In genomic region chr4:139192499-139193175, GRCm38 (mm10) we compare ENCODE assay signal across 8 mouse cellular contexts. TPM values are rescaled to one million over a fixed set of nuclear protein-coding genes. Genes with fewer than 3 reads are reported as not detected.
DNase-seq lines count a peak whose midpoint lies in the region; ATAC-seq and TF ChIP-seq lines count a peak whose summit lies in the region.

Gene Capzb, plus strand, starts transcription at chr4:139192899.

- peak within 1 kb of the TSS; percentile 78 for H3ac ChIP-seq in myocyte (ENCODE audit: control insufficient read depth, insufficient read length)

- H3K4me1 ChIP-seq in heart, embryonic 11.5 days (ENCODE audit: control insufficient read depth, insufficient read depth, low read length): peaks cover 51% of the 10 kb centered on the region
- H3K4me1 ChIP-seq in kidney, embryonic 16.5 days (ENCODE audit: insufficient read depth, low read length): peaks cover 49% of the 10 kb centered on the region
- H3K4me1 ChIP-seq in liver, adult 2 months (ENCODE audit: control insufficient read depth, insufficient read depth, low read length): peaks cover 32% of the 10 kb centered on the region

- peak within 1 kb of the TSS; percentile 98 for H3K4me2 ChIP-seq in heart, embryonic 11.5 days
- H3K4me2 ChIP-seq in kidney, embryonic 16.5 days (replicated peaks; ENCODE audit: low read depth, low read length): peak within 1 kb of the TSS; percentile 96
- H3K4me2 ChIP-seq in myocyte (ENCODE audit: low read depth): peak within 1 kb of the TSS; percentile 92

- DNase-seq in B cell, adult 2 months: peak; percentile 97
- DNase-seq in brain, adult 2 months (ENCODE audit: low read depth, low spot score): peak; percentile 97
- DNase-seq in liver, adult 2 months (ENCODE audit: extremely low read depth, low read depth, low spot score): peak; percentile 76
- DNase-seq in splenic B cell, adult 2 months (ENCODE audit: low read depth, low spot score): peak; percentile 98

- peaks cover 44% of the 10 kb centered on the region for H3K79me2 ChIP-seq in liver, adult 2 months (ENCODE audit: control insufficient read depth, insufficient read depth, low read length)
- peaks cover 47% of the 10 kb centered on the region for H3K79me2 ChIP-seq in myocyte (ENCODE audit: control insufficient read depth, insufficient read depth)

- no peak for TF ChIP-seq CTCF in liver, adult 2 months (IDR thresholded peaks at IDR 0.05; ENCODE audit: low read depth, low read length)

- H3K36me3 ChIP-seq in heart, embryonic 11.5 days (ENCODE audit: control insufficient read depth, insufficient read depth, low read length): 0 out of 2 replicates have a peak, but pooled peaks cover 2% of the 10 kb centered on the region
- no peaks in the 10 kb centered on the region for H3K36me3 ChIP-seq in kidney, embryonic 16.5 days (ENCODE audit: insufficient read depth, low read length)
- no peaks in the 10 kb centered on the region for H3K36me3 ChIP-seq in liver, adult 2 months (ENCODE audit: control insufficient read depth, insufficient read depth, low read length)
- H3K36me3 ChIP-seq in myocyte (ENCODE audit: control insufficient read depth, insufficient read depth): no peaks in the 10 kb centered on the region
- no peaks in the 10 kb centered on the region for H3K36me3 ChIP-seq in splenic B cell, adult 2 months (ENCODE audit: control insufficient read depth, insufficient read depth, low read length, poor library complexity, severe bottlenecking)

- no peaks in the 10 kb centered on the region for H3K27me3 ChIP-seq in heart, embryonic 11.5 days (ENCODE audit: control insufficient read depth, insufficient read depth, low read length)
- no peaks in the 10 kb centered on the region for H3K27me3 ChIP-seq in kidney, embryonic 16.5 days (ENCODE audit: insufficient read depth, low read length)
- no peaks in the 10 kb centered on the region for H3K27me3 ChIP-seq in liver, adult 2 months (ENCODE audit: control insufficient read depth, insufficient read depth, low read length)
- H3K27me3 ChIP-seq in myocyte (ENCODE audit: control insufficient read depth, insufficient read depth, insufficient read length): no peaks in the 10 kb centered on the region
- no peaks in the 10 kb centered on the region for H3K27me3 ChIP-seq in splenic B cell, adult 2 months (ENCODE audit: control insufficient read depth, insufficient read depth, low read length, poor library complexity, severe bottlenecking)

- H3K4me3 ChIP-seq in heart, embryonic 11.5 days (ENCODE audit: low read depth, low read length): peak within 1 kb of the TSS; percentile 84
- peak within 1 kb of the TSS; percentile 93 for H3K4me3 ChIP-seq in kidney, embryonic 16.5 days (ENCODE audit: low read length)
- peak within 1 kb of the TSS; percentile 97 for H3K4me3 ChIP-seq in liver, adult 2 months (ENCODE audit: insufficient read depth, low read depth, low read length)
- peak within 1 kb of the TSS; percentile 94 for H3K4me3 ChIP-seq in myocyte

- peak within 1 kb of the TSS; percentile 88 for H3K27ac ChIP-seq in heart, embryonic 11.5 days (ENCODE audit: low read depth, low read length)
- peak within 1 kb of the TSS; percentile 96 for H3K27ac ChIP-seq in kidney, embryonic 16.5 days (ENCODE audit: low read length)
- peak within 1 kb of the TSS; percentile 85 for H3K27ac ChIP-seq in liver, adult 2 months (replicated peaks; ENCODE audit: insufficient read depth, low read depth, low read length)

- H3K9ac ChIP-seq in heart, embryonic 11.5 days (ENCODE audit: low read depth, low read length): peak within 1 kb of the TSS; percentile 87
- H3K9ac ChIP-seq in kidney, embryonic 16.5 days (replicated peaks; ENCODE audit: low read length): peak within 1 kb of the TSS; percentile 96
- peak within 1 kb of the TSS; percentile 96 for H3K9ac ChIP-seq in liver, adult 2 months (ENCODE audit: low read depth, low read length)

- WGBS in heart, embryonic 11.5 days (ENCODE audit: insufficient replicate concordance): under 1% methylated on average over 55 of the region's 69 CpGs
- WGBS in kidney, embryonic 16.5 days: 0% methylated on average over 56 of the region's 69 CpGs
- under 1% methylated on average over 64 of the region's 69 CpGs for WGBS in liver, adult 2 months

- peak; percentile 96 for TF ChIP-seq POLR2A in liver, adult 2 months (IDR thresholded peaks at IDR 0.05; ENCODE audit: extremely low read depth, insufficient read depth, low read length)
- peak; percentile 96 for TF ChIP-seq POLR2A in myocyte (IDR thresholded peaks at IDR 0.05; ENCODE audit: insufficient read length, low read depth)

- H3K9me3 ChIP-seq in heart, embryonic 11.5 days (replicated peaks; ENCODE audit: control insufficient read depth, low read length): no peaks in the 10 kb centered on the region
- H3K9me3 ChIP-seq in kidney, embryonic 16.5 days (ENCODE audit: low read length): no peaks in the 10 kb centered on the region

- peak; percentile 91 for ATAC-seq in erythroblast, adult 5-6 weeks (replicated peaks; ENCODE audit: low FRiP score, poor library complexity, severe bottlenecking)
- peak; percentile 96 for ATAC-seq in heart, embryonic 11.5 days (replicated peaks; ENCODE audit: insufficient number of reproducible peaks, low FRiP score, low TSS enrichment)
- peak; percentile 98 for ATAC-seq in kidney, embryonic 16.5 days (ENCODE audit: low FRiP score, low TSS enrichment)

TF ChIP-seq in myocyte, 11 proteins besides CTCF, POLR2A, EP300 and RAD21:
- TF ChIP-seq REST (IDR thresholded peaks at IDR 0.05; ENCODE audit: insufficient read depth, insufficient read length) (no peak), MYOG (IDR thresholded peaks at IDR 0.05; ENCODE audit: control insufficient read depth in 1 of 3, insufficient read depth in 1 of 3, insufficient read length in 2 of 3, low read depth in 2 of 3) (peak in 1 of 3 experiments; percentile 35), MAX (IDR thresholded peaks at IDR 0.05; ENCODE audit: low read depth) (no peak), MYOD1 (IDR thresholded peaks at IDR 0.05; ENCODE audit: control insufficient read depth in 1 of 3, insufficient read length in 2 of 3, low read depth in 2 of 3) (peak in 1 of 3 experiments; percentile 40), TCF3 (IDR thresholded peaks at IDR 0.05; ENCODE audit: insufficient read length, low read depth) (no peak), SRF (IDR thresholded peaks at IDR 0.05; ENCODE audit: control insufficient read depth, insufficient read length, low read depth) (peak; percentile 93), TCF12 (IDR thresholded peaks at IDR 0.05; ENCODE audit: insufficient read depth, poor library complexity, severe bottlenecking) (no peak), E2F4 (IDR thresholded peaks at IDR 0.05; ENCODE audit: insufficient read depth) (no peak), CEBPB (IDR thresholded peaks at IDR 0.05; ENCODE audit: insufficient read depth, poor library complexity, severe bottlenecking) (no peak), POLR2AphosphoS2 (IDR thresholded peaks at IDR 0.05; ENCODE audit: insufficient read length, low read depth) (peak; percentile 98), USF1 (IDR thresholded peaks at IDR 0.05; ENCODE audit: low read depth) (no peak)

RNA-seq across cellular contexts. Expression of gene Capzb, which starts in this region (rescaled TPM):
- total RNA-seq in erythroblast, adult 5-6 weeks (2015; ENCODE audit: low replicate concordance): 128 and 139 TPM in 2 replicates
- 29.7 and 37.6 TPM in 2 replicates for total RNA-seq in erythroblast, adult 5-6 weeks (2017; ENCODE audit: low replicate concordance)
- 316 and 319 TPM in 2 replicates for polyA plus RNA-seq in heart, embryonic 11.5 days (2014; fragmentation: Nextera tagmentation; extraction: Ambion mirVana)
- polyA plus RNA-seq in kidney, embryonic 16.5 days (2015; fragmentation: Nextera tagmentation; extraction: Ambion mirVana): 405 and 415 TPM in 2 replicates
- total RNA-seq in liver, adult 2 months (2014; rRNA removed): 51.4 and 58.5 TPM in 2 replicates
- polyA plus RNA-seq in liver, adult 2 months (2012; rRNA removed): 52.6 and 56.4 TPM in 2 replicates
- 247 TPM for polyA plus RNA-seq in myocyte (2012; fragmentation: generic; extraction: Trizol)

Comparison
In these comparisons a context has a peak if more than half of its experiments do, and no peak if none do; other contexts are left out.
1. Peak in every context shown above with its lines: DNase-seq, ATAC-seq, H3K4me3 ChIP-seq and H3K27ac ChIP-seq.